Comparison of ENCODE assay signal across 21 mouse cellular contexts in the genomic region with DNA sequence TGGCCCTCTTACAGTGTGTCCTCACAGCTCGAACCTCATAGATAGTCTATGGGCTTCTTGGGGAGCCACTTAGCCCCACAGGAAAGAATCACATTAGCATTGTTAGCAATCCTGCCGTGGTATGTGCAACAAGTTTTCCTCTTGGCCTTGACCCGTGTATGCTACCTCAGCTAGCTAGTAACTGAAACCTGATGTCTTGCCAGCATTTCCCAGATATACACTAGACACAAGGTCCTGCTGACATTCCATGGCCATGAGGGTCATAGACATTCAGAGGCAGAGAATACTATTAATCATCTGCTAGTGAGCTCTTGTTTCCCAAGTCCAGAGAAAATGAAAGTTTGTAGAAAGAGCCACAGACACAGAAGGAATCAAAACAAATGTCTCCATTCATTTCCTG.
DNase-seq lines count a peak whose midpoint lies in the region; TF ChIP-seq lines count a peak whose summit lies in the region.
"Had no signal": no experiment of that assay in that cellular context is flagged by ENCODE, and none has a peak within 500 bp of the region (broad histone marks: within the 10 kb centered on the region; RNA-seq: fewer than 3 reads in every experiment).

No protein-coding gene starts in this region.

- TF ChIP-seq CTCF in embryonic fibroblast, embryonic 13.5 days (IDR thresholded peaks at IDR 0.05; ENCODE audit: borderline replicate concordance, insufficient read depth, low read length), result no peak

- H3K4me3 ChIP-seq in embryonic fibroblast, embryonic 13.5 days (ENCODE audit: insufficient read depth, low read length), result no peak overlapping the region
- H3K4me3 ChIP-seq: embryonic facial prominence, embryonic 10.5 days; erythroblast, embryonic 14.5 days; hindbrain, embryonic 15.5 days; limb, embryonic 10.5 days; neural tube, embryonic 12.5 days; stomach, embryonic 15.5 days had no signal

- peaks cover 30% of the 10 kb centered on the region for H3K4me1 ChIP-seq in embryonic fibroblast, embryonic 13.5 days (ENCODE audit: control insufficient read depth, insufficient read depth, low read length)
- H3K4me1 ChIP-seq: hindbrain, embryonic 15.5 days; stomach, embryonic 15.5 days had no signal

- no peak for TF ChIP-seq POLR2A in embryonic fibroblast, embryonic 13.5 days (IDR thresholded peaks at IDR 0.05; ENCODE audit: low read depth, low read length)

- peak overlapping the region; percentile 79 for H3K27ac ChIP-seq in embryonic fibroblast, embryonic 13.5 days (ENCODE audit: insufficient read depth, low read length)
- H3K27ac ChIP-seq: embryonic facial prominence, embryonic 10.5 days; hindbrain, embryonic 15.5 days; limb, embryonic 10.5 days; liver, embryonic 14.5 days; neural tube, embryonic 12.5 days; stomach, embryonic 15.5 days had no signal

- peak; percentile 63 to 89 for DNase-seq in adrenal gland, adult (ENCODE audit: inconsistent age in 2 of 2, low spot score in 1 of 2)
- DNase-seq in adrenal gland, postnatal 4 days (ENCODE audit: low spot score in 2 of 2), result no peak
- DNase-seq in kidney, adult 9 months, result peak; percentile 22
- no peak for DNase-seq in kidney, adult 18-20 months
- DNase-seq in Muller cell, postnatal 12 days (ENCODE audit: inconsistent ontology term), result peak; percentile 47
- no peak for DNase-seq in B cell, adult 2 months
- DNase-seq in thymus, postnatal 4 days, result no peak
- DNase-seq: cerebellum, adult 2 months; forebrain, postnatal 0 days; heart, postnatal 36 days; lung, postnatal 14 days; right cerebral cortex, postnatal 14 days; thymus, postnatal 25 days had no signal

Comparison
In these comparisons a context has a peak if more than half of its experiments do, and no peak if none do; other contexts are left out.
1. DNase-seq: peak in adrenal gland, adult (2 of 2), kidney, adult 9 months (single experiment) and Muller cell, postnatal 12 days (single experiment); none in adrenal gland, postnatal 4 days (0 of 2), kidney, adult 18-20 months (single experiment), B cell, adult 2 months (0 of 2) and thymus, postnatal 4 days (single experiment).